Mouse (Mus musculus) right cerebral cortex, postnatal 25 days (tissue): ENCODE results near the gene Olfr747.
"Not testable (repeated sequence)": the region's sequence is repeated elsewhere in the genome, so short reads cannot be mapped to it uniquely, and the experiment has no call there.

Source experiments
- DNase-seq: peaks from one replicate; pipeline ENCODE4 v3.0.0; 2022

The Olfr747 gene

DNA sequence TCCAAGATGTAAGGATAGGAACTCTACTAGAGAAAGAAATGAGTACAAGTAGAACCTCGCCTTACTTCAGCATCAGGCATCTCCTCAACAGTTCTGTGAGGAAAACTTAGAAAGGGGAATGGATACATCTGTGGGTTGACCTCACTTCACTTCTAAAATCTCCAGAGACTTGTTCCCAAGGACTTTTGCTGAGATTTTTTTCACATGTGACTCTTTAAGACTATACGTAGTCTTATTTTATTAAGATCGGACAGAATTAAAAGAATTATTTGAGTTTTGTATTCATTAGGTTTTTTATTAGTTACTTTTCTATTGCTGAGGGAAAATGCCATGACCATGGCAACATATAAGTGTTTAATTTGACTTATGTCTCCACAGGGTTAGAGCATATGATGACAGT lies at the start of gene Olfr747:
Olfr747 (minus strand) TSS at position 101 of the 400 bp plus-strand sequence.
- DNase-seq, result no peak

DNA sequence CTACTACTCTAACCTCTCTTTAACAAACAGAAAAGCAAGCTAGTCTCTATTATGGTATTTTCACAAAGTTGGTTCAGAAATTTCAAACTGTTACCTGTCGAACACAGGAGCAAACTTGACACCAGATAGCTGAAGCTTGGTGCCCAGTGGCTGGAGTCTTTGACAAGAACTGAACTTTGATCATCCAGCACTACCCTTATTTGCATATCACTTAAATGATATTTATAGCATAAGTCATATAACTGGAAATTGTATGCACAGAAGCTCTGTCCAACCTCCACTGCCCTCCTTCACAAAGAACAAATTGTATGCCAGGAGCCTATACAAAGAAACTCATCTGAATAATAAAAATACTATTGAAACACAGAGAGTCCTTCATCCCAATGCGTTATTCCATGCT lies 48.6 kb upstream of the Olfr747 start:
- DNase-seq, result no peak

GRCm38 (mm10) chr14:50740334-50740733 lies 47.3 kb upstream of the Olfr747 start:
- DNase-seq, result no peak

- DNase-seq, result not testable (repeated sequence)
Observed at GRCm38 (mm10) chr14:50722371-50722770, 29.4 kb upstream of the Olfr747 start.

GRCm38 (mm10) chr14:50719875-50720274 lies 26.9 kb upstream of the Olfr747 start:
- not testable (repeated sequence) for DNase-seq

- no peak for DNase-seq
Observed at GRCm38 (mm10) chr14:50707073-50707472, 14.1 kb upstream of the Olfr747 start, which contains the start of gene Olfr748. Gene Olfr748, plus strand, starts transcription at chr14:50707373.

GRCm38 (mm10) chr14:50646783-50647182 lies 46.2 kb downstream of the Olfr747 start, which contains the start of gene Olfr746:
Gene Olfr746, plus strand, starts transcription at chr14:50647083.
- no peak for DNase-seq

DNA sequence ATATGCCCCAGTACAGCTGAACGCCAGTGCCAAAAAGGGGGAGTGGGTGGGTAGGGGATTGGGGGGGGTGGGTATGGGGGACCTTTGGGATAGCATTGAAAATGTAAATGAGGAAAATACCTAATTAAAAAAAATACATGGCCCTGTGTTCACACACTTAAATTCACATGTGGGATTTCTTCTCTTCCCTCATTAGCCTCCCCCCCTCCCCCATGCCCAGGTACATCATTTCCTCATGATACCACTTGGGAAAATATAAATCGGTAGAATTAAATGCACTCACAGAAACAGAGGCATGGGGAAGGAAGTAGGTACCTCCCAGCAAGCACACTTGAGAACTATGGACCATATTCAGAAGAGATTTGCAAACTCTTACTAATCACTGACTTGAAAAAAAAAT lies 53.9 kb downstream of the Olfr747 start, which contains the start of gene Olfr745:
Olfr745 (plus strand) TSS at position 301 of the 400 bp plus-strand sequence.
- no peak for DNase-seq
